Mouse (Mus musculus) retina, postnatal 1 day (tissue): Measurements from ENCODE around the gene Rnf220.

ENCODE experiments used
- DNase-seq: peaks from one replicate; pipeline ENCODE4 v3.0.0-alpha.2; 2012

The Rnf220 gene

GRCm38 (mm10) chr4:117496482-117497165, at the start of gene Rnf220:
Gene Rnf220, minus strand, starts transcription at chr4:117497052.
- peak; percentile 95 for DNase-seq

DNA sequence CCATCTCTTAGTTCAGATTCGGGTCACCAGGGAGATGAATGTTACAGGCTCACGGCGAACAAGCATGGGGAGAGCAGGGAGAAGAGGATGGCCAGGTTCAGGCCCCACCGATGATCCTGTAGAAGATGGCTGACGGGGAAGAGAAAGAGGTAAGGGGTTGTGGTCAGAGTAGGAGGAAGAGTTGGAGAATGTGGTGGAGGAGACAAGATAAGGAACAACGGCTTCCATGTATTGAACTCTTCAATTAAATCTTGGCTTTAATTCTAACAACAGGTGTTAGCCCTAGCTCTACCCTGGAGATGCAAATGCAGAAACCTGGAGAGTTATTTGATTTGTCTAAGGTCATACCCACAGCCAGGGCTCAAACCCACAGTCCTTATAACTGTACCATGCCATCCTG, 49.8 kb upstream of the Rnf220 start:
- DNase-seq, result no peak

GRCm38 (mm10) chr4:117545448-117545847, 48.6 kb upstream of the Rnf220 start:
- DNase-seq, result no peak

GRCm38 (mm10) chr4:117540571-117540970, 43.7 kb upstream of the Rnf220 start:
- no peak for DNase-seq

GRCm38 (mm10) chr4:117539329-117539980, 42.6 kb upstream of the Rnf220 start:
- no peak for DNase-seq

DNA sequence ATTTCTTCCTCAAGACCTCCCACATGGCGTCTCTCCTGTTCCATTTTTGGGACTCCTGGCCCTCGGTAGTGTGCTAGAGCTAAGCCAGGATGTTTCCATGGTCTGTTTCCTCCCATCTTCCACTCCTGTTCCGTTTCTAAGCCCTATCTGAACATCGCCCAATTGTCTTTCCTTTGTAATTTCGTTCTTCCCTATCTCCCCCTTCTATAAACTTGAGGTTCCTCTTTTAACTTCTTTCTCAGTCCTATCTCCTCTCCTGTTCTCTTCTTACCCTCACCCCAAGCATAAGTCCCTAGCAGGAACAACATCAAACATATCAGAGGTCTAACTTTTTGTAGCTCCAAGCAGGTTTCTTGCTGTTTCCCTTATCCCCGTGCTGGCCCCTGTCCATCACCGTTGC, 40.1 kb upstream of the Rnf220 start:
- no peak for DNase-seq

DNA sequence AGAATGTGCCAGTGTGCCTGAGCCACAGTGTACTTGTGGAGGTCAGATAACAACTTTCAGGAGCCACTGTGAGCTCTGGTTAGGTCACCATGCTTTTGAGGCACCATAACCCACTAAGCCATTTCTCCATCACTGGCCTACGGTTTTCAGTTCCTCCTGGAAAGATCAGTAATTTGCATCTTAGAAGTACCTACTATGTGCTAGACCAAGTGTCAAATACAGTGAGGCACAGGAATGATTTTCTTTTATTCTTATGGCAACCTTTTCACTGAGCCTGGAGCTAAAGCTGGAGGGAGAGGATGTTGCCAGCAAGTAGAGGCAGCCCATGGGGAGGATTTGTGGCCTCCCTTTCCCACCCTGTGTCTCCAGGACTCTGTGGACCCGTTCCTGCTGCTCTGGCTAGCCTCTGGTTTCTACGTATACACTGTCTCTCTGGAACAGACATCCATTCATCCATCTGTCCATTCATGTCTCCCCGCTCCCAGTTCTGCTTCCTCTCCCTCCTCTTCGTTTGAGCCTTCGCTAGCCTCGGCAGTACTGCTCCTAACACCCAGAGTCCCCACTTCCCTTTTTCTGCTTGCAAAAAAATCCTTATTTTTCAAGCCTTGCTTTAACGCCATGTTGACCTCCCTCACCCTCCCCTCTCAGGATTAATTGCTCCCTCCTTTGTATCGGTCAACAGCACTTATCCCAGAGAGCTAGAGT, 38.8 kb upstream of the Rnf220 start:
- DNase-seq, result no peak

DNA sequence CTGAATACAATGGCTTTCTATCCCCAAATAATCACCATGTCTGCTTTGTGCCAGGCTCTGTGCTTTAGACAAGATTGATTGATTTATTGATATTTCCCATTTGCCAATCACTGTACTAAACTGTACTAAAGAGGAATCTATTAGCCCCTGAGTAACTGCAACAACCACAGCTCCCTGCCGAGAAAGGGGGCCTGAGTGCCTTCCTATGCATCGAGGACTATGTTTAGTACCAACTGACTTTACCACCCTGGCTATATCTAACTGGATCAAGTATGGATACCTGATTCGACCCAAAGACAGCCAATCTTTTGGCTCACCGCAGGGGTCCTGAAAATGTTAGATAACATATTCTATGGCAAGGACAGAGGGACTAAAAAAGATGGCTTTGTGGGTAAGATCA, 33.0 kb upstream of the Rnf220 start:
- no peak for DNase-seq

DNA sequence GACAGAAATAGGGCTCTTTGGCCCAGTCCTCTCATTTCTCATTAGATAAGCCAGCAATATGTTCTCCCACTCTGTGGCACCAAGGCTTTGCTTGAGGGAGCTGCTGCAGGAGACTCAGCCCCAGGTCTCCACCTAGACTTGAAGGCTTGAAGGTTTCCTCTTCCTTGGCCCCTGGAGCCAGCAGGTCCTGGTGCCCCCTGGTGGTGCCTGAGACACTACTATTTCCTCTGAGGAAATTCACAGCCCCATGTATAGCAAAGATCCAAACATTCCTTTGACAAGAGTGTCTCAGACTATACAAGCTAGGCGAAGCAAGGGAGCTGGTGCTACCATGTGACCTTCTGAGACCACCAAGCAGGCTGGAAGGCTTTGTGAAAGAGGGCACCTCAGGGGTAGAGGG, 31.1 kb upstream of the Rnf220 start:
- DNase-seq, result peak; percentile 67

GRCm38 (mm10) chr4:117527116-117527899, 30.5 kb upstream of the Rnf220 start:
- no peak for DNase-seq

GRCm38 (mm10) chr4:117525990-117526389, 29.1 kb upstream of the Rnf220 start:
- no peak for DNase-seq

DNA sequence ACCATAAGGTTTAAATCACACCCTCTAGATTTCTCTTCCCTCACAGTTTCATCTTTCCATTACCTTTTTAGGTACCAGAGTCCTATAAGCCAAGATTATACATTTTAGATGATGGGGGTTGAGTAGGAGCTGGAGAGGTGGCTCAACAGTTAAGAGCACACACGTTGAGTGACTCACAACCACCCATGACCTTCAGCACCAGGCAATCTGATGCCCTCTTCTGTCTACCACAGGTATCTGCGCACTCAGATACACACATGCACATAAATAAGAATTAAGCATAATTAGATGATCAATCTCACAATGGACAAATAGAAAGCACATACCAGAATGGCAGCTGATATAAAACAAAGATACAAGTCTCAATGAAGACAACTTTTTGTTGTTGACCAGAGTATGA, 24.5 kb upstream of the Rnf220 start:
- no peak for DNase-seq

DNA sequence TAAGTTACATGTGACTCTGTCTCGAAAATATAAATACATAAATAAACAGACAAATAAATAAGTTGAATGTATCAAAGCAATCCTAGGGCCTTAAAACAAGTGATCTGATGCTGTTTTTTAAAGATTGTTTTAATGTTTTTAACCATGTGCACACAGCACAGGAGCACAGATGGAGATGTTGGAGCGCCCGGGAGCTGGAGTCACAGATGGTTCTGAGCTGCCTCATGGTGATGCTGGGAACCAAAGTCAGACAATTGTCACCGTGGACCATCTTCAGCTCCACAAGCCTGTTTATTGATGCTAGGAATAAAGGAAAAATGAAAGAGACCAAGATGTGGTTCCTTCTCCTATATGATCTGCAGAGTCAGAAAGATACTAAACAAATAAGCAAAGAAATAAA, 21.4 kb upstream of the Rnf220 start:
- no peak for DNase-seq

GRCm38 (mm10) chr4:117499043-117499442, 2.2 kb upstream of the Rnf220 start:
- DNase-seq, result no peak

GRCm38 (mm10) chr4:117495869-117496401, 917 bp downstream of the Rnf220 start:
- peak; percentile 51 for DNase-seq

GRCm38 (mm10) chr4:117494911-117495501, 1.8 kb downstream of the Rnf220 start:
- peak; percentile 69 for DNase-seq

DNA sequence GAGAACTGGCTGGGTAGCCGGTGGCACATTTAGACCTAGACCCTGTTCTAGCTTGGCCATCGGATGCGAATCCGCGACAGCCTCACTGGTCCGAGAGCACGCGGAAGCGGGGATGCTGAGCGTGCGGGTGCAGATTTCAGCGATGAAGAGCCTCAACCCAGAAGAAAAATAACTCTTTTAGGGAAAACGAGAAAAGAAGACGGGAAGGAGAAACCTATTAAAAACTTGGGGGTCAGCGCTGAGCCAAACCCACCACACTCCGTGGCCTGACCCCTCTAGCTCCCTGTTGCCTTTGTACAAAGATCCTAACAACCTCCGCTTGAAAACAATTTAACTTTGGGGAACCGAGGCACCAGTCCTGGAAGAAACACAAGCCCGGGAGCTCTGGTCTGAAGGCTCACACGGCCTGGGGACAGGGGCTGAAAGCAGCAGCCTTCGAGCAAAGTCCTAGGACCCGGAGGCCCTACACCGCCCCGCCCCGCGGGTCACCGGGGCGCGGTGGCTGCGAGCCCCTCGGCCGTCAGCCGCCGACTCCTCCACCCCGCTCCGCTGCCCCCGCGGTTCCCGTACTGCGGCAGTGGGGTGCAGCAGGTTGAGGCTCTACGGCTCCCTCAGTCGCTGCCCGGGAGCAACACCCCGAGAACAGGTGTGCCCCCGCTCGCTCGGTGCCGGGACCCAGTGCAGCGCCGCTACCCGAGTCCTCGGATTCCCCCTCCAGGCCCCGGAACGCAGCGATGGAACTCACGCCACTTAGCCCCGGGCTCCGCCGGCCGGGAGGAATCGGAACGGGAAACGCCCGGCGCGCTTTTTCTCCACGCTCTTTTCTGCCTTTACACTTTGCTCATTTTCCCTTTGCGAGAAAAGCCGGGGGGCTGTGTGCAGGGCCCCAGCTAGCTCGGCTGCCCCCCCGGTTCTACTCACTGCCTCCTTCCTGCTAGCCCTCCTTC, 2.7 kb downstream of the Rnf220 start:
- peak; percentile 46 for DNase-seq

DNA sequence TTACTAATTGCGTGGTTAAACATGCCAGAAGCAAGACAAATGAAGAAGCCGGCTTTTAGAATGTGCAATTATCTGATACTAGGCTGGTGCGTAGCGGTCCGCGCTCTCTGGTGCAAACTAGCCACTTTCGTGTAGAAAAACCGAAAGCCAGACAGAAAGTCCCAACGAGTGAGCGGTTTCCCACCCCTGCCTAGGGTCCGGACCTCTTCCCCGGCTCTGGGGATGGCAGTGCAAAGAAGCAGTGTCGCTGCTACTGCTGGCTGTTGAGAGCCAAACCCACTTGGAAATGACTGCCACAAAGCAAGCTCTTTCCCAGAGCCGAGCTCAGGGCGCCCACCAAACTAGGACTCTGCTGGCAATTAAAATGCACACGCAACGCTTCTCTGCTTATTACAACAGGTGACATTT, 3.7 kb downstream of the Rnf220 start:
- peak; percentile 72 for DNase-seq

DNA sequence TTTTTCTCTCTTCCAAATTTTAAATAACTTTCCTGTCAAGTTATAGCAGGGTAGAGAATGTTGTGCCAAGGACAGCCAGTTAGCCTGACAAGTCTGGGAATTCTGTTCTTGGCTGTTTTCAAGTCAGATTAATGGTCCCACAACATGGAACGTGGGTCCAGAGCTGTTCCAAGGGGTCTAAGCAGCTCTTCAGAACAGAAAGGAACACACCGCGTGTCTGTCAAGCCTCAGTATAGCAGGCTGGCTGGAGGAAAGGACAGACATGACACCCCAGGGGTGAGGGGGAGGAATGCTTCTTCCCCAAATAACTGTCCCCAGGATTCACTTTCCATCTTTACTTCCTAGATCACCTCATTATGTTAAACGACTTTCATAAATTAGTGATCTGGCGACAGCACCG, 5.0 kb downstream of the Rnf220 start:
- DNase-seq, result no peak

DNA sequence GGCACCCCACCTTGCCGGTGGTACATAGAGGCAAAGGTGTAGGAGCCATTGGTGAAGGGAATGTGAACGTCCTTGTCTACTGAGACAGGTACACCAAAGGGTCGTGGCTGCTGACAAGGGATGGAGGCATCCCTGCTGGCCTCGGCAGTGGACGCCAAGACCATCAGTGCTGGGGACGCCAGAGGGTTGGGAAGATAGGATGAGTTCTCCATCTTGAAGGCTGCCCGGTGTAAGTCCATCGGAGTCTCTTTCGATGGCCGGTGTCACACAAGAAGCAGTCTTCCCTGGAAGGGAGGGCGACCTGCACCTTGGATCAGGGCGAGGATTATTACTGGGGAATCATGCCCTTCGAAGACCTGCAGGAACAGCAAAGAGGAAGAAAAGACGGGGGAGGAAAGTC, 6.9 kb downstream of the Rnf220 start:
- DNase-seq, result no peak

- DNase-seq, result no peak
Observed at GRCm38 (mm10) chr4:117489566-117489965, 7.3 kb downstream of the Rnf220 start.
